Mouse (Mus musculus): ENCODE data around the gene Zfp248. TPM values are rescaled to one million over a fixed set of nuclear protein-coding genes. Genes with fewer than 3 reads are reported as not detected.

Gene Zfp248
- 15.5 and 16.7 TPM in 2 replicates for polyA plus RNA-seq (2016; fragmentation: Nextera tagmentation; extraction: Ambion mirVana)

GRCm38 (mm10) chr6:118455042-118455631 is at the start of gene Zfp248:
TSS of gene Zfp248 (minus strand) at chr6:118455528.
- no peaks in the 10 kb centered on the region for H3K9me3 ChIP-seq (replicated peaks)
- H3K36me3 ChIP-seq = peaks cover 9% of the 10 kb centered on the region; the same call in 1 of the 2 replicates
- H3K4me3 ChIP-seq = peak within 1 kb of the TSS; percentile 59
- H3K4me2 ChIP-seq (replicated peaks) = peak within 1 kb of the TSS; percentile 56
- H3K27me3 ChIP-seq = no peaks in the 10 kb centered on the region
- WGBS = under 1% methylated on average over 43 of the region's 43 CpGs
- peaks cover 15% of the 10 kb centered on the region for H3K4me1 ChIP-seq
- peak within 1 kb of the TSS; percentile 96 for H3K27ac ChIP-seq
- ATAC-seq (ENCODE audit: low FRiP score) = peak; percentile 97
- peak within 1 kb of the TSS; percentile 75 for H3K9ac ChIP-seq

GRCm38 (mm10) chr6:118499010-118499409 is 43.7 kb upstream of the Zfp248 start:
- ATAC-seq (ENCODE audit: low FRiP score) = no peak
- peaks cover 33% of the 10 kb centered on the region for H3K36me3 ChIP-seq
- no peak overlapping the region for H3K4me2 ChIP-seq (replicated peaks)
- H3K27me3 ChIP-seq = no peaks in the 10 kb centered on the region
- 91% methylated on average over 7 of the region's 7 CpGs for WGBS
- no peaks in the 10 kb centered on the region for H3K4me1 ChIP-seq
- no peak overlapping the region for H3K4me3 ChIP-seq
- no peak overlapping the region for H3K27ac ChIP-seq
- no peaks in the 10 kb centered on the region for H3K9me3 ChIP-seq (replicated peaks)
- no peak overlapping the region for H3K9ac ChIP-seq

- ATAC-seq (ENCODE audit: low FRiP score) = no peak
- peaks cover 14% of the 10 kb centered on the region for H3K4me1 ChIP-seq
- H3K9ac ChIP-seq = no peak overlapping the region
- no peaks in the 10 kb centered on the region for H3K36me3 ChIP-seq
- no peaks in the 10 kb centered on the region for H3K9me3 ChIP-seq (replicated peaks)
- no peak overlapping the region for H3K4me3 ChIP-seq
- no peak overlapping the region for H3K27ac ChIP-seq
- 87% methylated on average over 1 of the region's 1 CpGs for WGBS
- no peak overlapping the region for H3K4me2 ChIP-seq (replicated peaks)
- peaks cover 13% of the 10 kb centered on the region for H3K27me3 ChIP-seq
Observed at GRCm38 (mm10) chr6:118482125-118482524, 26.8 kb upstream of the Zfp248 start.

- Histone ChIP-seq H3K4me1 (peaks cover 20% of the 10 kb centered on the region), H3K4me2 (replicated peaks) (peak within 1 kb of the TSS; percentile 63), H3K4me3 (peak within 1 kb of the TSS; percentile 50), H3K36me3 (no peaks in the 10 kb centered on the region), H3K9me3 (replicated peaks) (no peaks in the 10 kb centered on the region), H3K27me3 (peaks cover 16% of the 10 kb centered on the region), H3K9ac (peak within 1 kb of the TSS; percentile 71), H3K27ac (peak within 1 kb of the TSS; percentile 82)
- ATAC-seq (ENCODE audit: low FRiP score) = peak; percentile 95
- under 1% methylated on average over 43 of the region's 57 CpGs for WGBS
Observed at GRCm38 (mm10) chr6:118478957-118479708, 23.8 kb upstream of the Zfp248 start, which contains the start of gene Zfp9. TSS of gene Zfp9 (minus strand) at chr6:118479320.

GRCm38 (mm10) chr6:118477875-118478785 is 22.8 kb upstream of the Zfp248 start:
- Histone ChIP-seq H3K27ac (peak overlapping the region; percentile 82; the same call in 1 of the 2 replicates), H3K36me3 (no peaks in the 10 kb centered on the region), H3K4me3 (peak overlapping the region; percentile 50), H3K9me3 (replicated peaks) (no peaks in the 10 kb centered on the region), H3K4me1 (peaks cover 20% of the 10 kb centered on the region), H3K4me2 (replicated peaks) (peak overlapping the region; percentile 63), H3K9ac (peak overlapping the region; percentile 71), H3K27me3 (peaks cover 16% of the 10 kb centered on the region)
- ATAC-seq (ENCODE audit: low FRiP score) = no peak
- WGBS = 16% methylated on average over 10 of the region's 10 CpGs

GRCm38 (mm10) chr6:118462069-118462705 is 6.9 kb upstream of the Zfp248 start:
- 82% methylated on average over 15 of the region's 15 CpGs for WGBS
- H3K9me3 ChIP-seq (replicated peaks) = no peaks in the 10 kb centered on the region
- H3K9ac ChIP-seq = no peak overlapping the region
- no peak overlapping the region for H3K4me3 ChIP-seq
- no peaks in the 10 kb centered on the region for H3K27me3 ChIP-seq
- ATAC-seq (ENCODE audit: low FRiP score) = no peak
- no peaks in the 10 kb centered on the region for H3K4me1 ChIP-seq
- peaks cover 35% of the 10 kb centered on the region for H3K36me3 ChIP-seq
- H3K27ac ChIP-seq = no peak overlapping the region
- H3K4me2 ChIP-seq (replicated peaks) = no peak overlapping the region

- WGBS = 95% methylated on average over 1 of the region's 1 CpGs
- ATAC-seq (ENCODE audit: low FRiP score) = no peak
- no peak overlapping the region for H3K4me2 ChIP-seq (replicated peaks)
- no peak overlapping the region for H3K27ac ChIP-seq
- 0 out of 2 replicates have a peak, but pooled peaks cover 4% of the 10 kb centered on the region for H3K36me3 ChIP-seq
- peaks cover 15% of the 10 kb centered on the region for H3K4me1 ChIP-seq
- H3K4me3 ChIP-seq = no peak overlapping the region
- H3K27me3 ChIP-seq = no peaks in the 10 kb centered on the region
- no peaks in the 10 kb centered on the region for H3K9me3 ChIP-seq (replicated peaks)
- no peak overlapping the region for H3K9ac ChIP-seq
Observed at GRCm38 (mm10) chr6:118457726-118458125, 2.4 kb upstream of the Zfp248 start.

- WGBS = 41% methylated on average over 8 of the region's 8 CpGs
Observed at GRCm38 (mm10) chr6:118454452-118454851, 876 bp downstream of the Zfp248 start.

GRCm38 (mm10) chr6:118431502-118431901 is 23.8 kb downstream of the Zfp248 start:
- peaks cover 7% of the 10 kb centered on the region; the same call in 1 of the 2 replicates for H3K9me3 ChIP-seq (replicated peaks)
- H3K4me3 ChIP-seq = no peak overlapping the region
- no peak for ATAC-seq (ENCODE audit: low FRiP score)
- H3K27ac ChIP-seq = no peak overlapping the region
- H3K9ac ChIP-seq = no peak overlapping the region
- no peak overlapping the region for H3K4me2 ChIP-seq (replicated peaks)
- H3K36me3 ChIP-seq = peaks cover 46% of the 10 kb centered on the region
- no peaks in the 10 kb centered on the region for H3K4me1 ChIP-seq
- no peaks in the 10 kb centered on the region for H3K27me3 ChIP-seq
- 83% methylated on average over 4 of the region's 4 CpGs for WGBS

More at GRCm38 (mm10) chr6:118454452-118454851, 876 bp downstream of the Zfp248 start:
- H3K4me3 ChIP-seq = peak overlapping the region; percentile 59
- H3K4me2 ChIP-seq (replicated peaks) = peak overlapping the region; percentile 56
- H3K27ac ChIP-seq = peak overlapping the region; percentile 96; the same call in 1 of the 2 replicates
- H3K9me3 ChIP-seq (replicated peaks) = no peaks in the 10 kb centered on the region
- peaks cover 15% of the 10 kb centered on the region for H3K4me1 ChIP-seq
- H3K9ac ChIP-seq = peak overlapping the region; percentile 75
- peaks cover 9% of the 10 kb centered on the region; the same call in 1 of the 2 replicates for H3K36me3 ChIP-seq
- no peaks in the 10 kb centered on the region for H3K27me3 ChIP-seq
- no peak for ATAC-seq (ENCODE audit: low FRiP score)

- H3K4me1 ChIP-seq = no peaks in the 10 kb centered on the region
- WGBS = 97% methylated on average over 1 of the region's 1 CpGs
- H3K9me3 ChIP-seq (replicated peaks) = peaks cover 7% of the 10 kb centered on the region; the same call in 1 of the 2 replicates
- no peak overlapping the region for H3K9ac ChIP-seq
- H3K36me3 ChIP-seq = peaks cover 39% of the 10 kb centered on the region
- no peak overlapping the region for H3K4me3 ChIP-seq
- no peak for ATAC-seq (ENCODE audit: low FRiP score)
- H3K27ac ChIP-seq = no peak overlapping the region
- H3K27me3 ChIP-seq = no peaks in the 10 kb centered on the region
- no peak overlapping the region for H3K4me2 ChIP-seq (replicated peaks)
Observed at GRCm38 (mm10) chr6:118426666-118427065, 28.7 kb downstream of the Zfp248 start.

GRCm38 (mm10) chr6:118419050-118419920 is 36.0 kb downstream of the Zfp248 start, which contains the start of gene Bms1:
TSS of gene Bms1 (minus strand) at chr6:118419474.
- Histone ChIP-seq H3K27ac (peak within 1 kb of the TSS; percentile 81), H3K9ac (peak within 1 kb of the TSS; percentile 86), H3K36me3 (peaks cover 25% of the 10 kb centered on the region), H3K9me3 (replicated peaks) (no peaks in the 10 kb centered on the region), H3K4me2 (replicated peaks) (peak within 1 kb of the TSS; percentile 59), H3K4me3 (peak within 1 kb of the TSS; percentile 83), H3K27me3 (no peaks in the 10 kb centered on the region), H3K4me1 (peaks cover 10% of the 10 kb centered on the region)
- ATAC-seq (ENCODE audit: low FRiP score) = peak; percentile 99
- 0% methylated on average over 67 of the region's 67 CpGs for WGBS

Data from hindbrain, embryonic 12.5 days (tissue).